Mouse (Mus musculus) splenic B cell, adult 2 months (primary cell): Measurements from ENCODE around the gene Ptpn21.
A peak's percentile ranks its signal among the peaks of the same experiment; 100 is the strongest.

Experiments used
- DNase-seq: peaks from one replicate; pipeline ENCODE4 v3.0.0-alpha.2; 2011; ENCODE audit warnings: low read depth, low spot score
- H3K27me3 ChIP-seq: 2 replicates; pipeline ENCODE4 v1.6.1; 2012; ENCODE audit warnings: mild to moderate bottlenecking, low read length, moderate library complexity, mixed read lengths; ENCODE audit not compliant: control insufficient read depth, poor library complexity, insufficient read depth, severe bottlenecking
- H3K36me3 ChIP-seq: 2 replicates; pipeline ENCODE4 v1.6.1; 2012; ENCODE audit warnings: mild to moderate bottlenecking, low read length, moderate library complexity, mixed read lengths; ENCODE audit not compliant: control insufficient read depth, poor library complexity, insufficient read depth, severe bottlenecking

Ptpn21 gene

DNA sequence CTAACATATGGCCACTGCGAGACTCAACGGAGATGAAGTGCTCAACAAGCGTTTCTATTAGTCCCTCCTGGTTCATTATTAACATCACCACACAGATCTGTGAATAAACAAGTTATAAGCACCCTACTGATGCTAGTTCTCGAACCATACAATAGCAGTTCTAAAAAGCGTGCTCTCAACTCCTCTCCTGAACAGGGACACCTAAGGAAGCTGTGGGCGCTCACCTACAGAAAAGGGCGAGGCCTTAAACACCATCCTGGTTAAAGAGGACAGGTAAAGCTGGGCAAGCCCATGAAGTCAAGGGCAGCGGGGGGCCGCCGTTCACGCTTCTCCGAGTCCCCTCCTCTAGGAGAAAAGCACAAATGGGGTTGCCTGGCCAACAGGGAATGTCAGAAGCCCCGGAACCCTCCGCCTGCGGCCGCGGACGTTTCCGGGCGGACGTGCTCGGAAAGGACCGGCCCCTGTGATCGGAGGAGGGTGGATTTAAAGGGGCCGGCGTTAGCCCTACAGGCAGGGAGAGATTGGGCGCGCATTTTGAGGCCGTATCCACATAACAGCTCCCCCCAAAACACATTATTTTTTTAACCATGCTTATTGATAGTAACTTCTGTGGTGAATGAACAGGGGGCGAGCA lies 2.8 kb downstream of the Ptpn21 start:
- no peaks in the 10 kb centered on the region for H3K27me3 ChIP-seq
- DNase-seq: peak; percentile 79
- no peaks in the 10 kb centered on the region for H3K36me3 ChIP-seq

DNA sequence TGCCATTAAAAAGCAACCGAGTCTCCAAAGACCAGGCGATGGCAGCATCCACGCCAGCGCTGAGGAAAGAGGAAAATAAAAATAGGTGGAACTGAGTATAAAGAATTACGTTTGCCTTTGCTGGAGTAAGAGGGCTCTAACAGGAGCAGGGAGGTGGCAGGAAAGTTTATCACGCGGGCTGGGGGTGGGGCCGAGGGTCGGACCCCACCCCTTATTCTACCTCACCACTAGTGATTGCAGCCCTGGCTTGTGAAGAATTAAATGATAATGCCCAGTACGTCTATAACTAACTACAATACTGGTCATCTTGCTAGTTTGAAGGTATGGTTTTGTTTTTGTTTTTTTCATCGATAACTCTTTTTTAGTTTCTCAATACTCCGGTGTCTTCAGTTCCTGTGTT lies 3.4 kb downstream of the Ptpn21 start:
- H3K36me3 ChIP-seq: no peaks in the 10 kb centered on the region
- no peak for DNase-seq
- no peaks in the 10 kb centered on the region for H3K27me3 ChIP-seq

DNA sequence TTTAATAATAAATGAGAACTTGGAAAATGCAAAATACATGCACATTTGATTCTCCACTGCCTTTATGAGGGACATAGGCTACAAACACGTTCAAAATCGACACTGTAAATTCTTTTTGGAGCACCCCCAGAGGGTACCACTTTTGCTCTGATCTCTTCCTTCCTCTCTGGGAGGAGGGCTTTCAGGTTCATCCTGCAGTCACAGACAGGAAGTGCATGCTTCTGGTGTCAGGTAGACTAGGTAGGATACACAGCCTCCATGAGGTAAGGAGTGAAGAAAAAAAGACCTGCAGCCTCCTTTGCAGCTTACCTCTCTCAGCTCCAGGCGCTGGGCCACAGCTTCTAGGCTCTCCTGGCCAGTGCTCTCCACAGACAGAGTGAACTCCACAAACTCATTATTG lies 4.0 kb downstream of the Ptpn21 start:
- H3K27me3 ChIP-seq: no peaks in the 10 kb centered on the region
- DNase-seq: no peak
- H3K36me3 ChIP-seq: no peaks in the 10 kb centered on the region

DNA sequence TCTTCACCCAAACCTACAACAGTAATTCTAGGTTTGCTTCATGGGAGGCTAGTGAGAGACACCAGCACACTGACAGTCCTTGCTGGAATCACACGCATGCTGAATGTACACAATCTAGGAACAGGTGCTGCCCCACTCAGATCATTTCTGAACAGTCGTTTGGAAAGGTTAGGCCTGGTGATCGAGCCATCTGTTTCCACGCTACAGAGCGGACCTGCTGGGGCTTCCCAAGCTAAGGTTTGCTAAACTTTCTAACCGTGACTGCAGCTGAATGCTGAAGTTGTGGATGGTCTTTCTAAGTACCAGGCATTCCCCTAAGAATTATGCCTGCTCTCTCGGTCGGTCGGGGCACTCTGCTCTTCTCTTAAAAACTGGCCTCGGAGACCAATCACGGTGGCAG lies 6.5 kb downstream of the Ptpn21 start:
- H3K27me3 ChIP-seq: no peaks in the 10 kb centered on the region
- no peak for DNase-seq
- no peaks in the 10 kb centered on the region for H3K36me3 ChIP-seq

DNA sequence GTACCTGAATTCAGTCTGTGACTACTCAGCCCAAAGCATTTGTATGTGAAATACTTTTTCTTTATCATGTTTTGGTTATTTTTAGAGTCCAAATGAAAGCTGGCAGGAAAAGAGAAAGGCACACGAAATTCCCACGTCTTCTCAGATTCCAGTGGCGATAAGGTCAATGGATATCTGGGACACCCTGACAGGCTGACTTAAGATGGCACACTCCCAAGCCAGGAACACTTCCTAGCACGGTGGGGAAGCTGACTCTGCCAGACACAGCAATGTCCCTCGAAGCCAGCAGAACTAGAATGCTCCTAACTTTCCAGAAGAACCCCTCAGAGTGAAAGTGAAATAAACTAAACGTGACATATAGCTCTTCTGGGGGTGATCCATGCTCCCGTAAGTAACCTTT lies 10.0 kb downstream of the Ptpn21 start:
- no peak for DNase-seq
- Histone ChIP-seq H3K27me3 (no peaks in the 10 kb centered on the region), H3K36me3 (no peaks in the 10 kb centered on the region)

DNA sequence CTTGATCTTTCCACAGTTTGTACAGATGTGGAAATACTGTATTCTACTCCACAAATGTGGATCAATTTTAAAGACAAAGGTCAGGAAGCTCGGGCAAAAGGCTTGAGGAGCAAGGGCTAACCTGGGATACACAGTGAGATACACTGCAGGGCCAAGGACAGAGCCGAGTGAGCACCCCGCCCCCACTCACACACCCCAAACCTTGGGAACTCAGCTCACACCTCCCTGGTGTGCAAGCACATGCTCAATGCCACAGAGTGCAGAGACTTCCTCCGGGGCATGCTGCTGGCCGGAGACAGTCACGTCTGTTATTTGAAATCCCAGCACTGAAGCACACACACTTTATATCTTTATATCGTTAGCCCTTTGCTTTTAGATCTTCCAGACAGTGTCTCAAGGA lies 11.1 kb downstream of the Ptpn21 start:
- Histone ChIP-seq H3K27me3 (no peaks in the 10 kb centered on the region), H3K36me3 (no peaks in the 10 kb centered on the region)
- no peak for DNase-seq

DNA sequence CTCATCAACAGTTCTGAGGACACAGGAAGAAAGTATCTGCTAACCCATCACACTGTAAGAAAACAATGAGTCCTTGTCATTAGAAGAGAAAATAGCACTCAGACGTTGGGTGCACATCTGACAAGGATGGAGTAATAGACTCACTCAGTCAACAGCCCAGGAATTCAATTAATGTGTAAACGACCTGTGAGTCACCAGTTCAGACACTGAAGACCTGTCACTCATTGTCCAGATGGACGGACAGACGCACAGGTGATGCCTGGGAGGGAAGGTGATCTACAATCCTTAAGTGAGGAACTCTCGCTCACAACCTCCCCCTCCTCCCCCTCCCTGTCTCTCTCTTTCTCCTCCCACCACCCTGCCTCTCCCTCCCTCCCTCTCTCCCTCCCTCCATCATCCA lies 12.2 kb downstream of the Ptpn21 start:
- DNase-seq: no peak
- H3K27me3 ChIP-seq: 0 out of 2 replicates have a peak, but pooled peaks cover 1% of the 10 kb centered on the region
- H3K36me3 ChIP-seq: no peaks in the 10 kb centered on the region

DNA sequence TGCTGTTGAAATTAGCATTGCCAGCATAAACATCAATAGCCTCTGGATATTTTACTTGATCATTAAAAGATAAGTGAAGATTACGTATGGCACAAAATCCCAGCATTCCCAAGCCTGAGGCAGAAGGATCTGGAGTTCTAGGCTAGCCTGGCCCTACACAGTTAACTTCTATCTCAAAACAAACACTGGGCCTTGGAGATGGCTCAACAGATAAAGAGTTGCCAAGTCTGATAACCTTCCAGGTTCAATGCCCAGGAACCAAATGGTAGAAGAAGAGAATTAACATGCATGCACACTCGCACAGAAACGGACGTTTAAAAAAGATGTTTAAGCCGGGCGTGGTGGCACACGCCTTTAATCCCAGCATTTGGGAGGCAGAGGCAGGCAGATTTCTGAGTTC lies 13.0 kb downstream of the Ptpn21 start:
- no peak for DNase-seq
- Histone ChIP-seq H3K36me3 (no peaks in the 10 kb centered on the region), H3K27me3 (0 out of 2 replicates have a peak, but pooled peaks cover 1% of the 10 kb centered on the region)

DNA sequence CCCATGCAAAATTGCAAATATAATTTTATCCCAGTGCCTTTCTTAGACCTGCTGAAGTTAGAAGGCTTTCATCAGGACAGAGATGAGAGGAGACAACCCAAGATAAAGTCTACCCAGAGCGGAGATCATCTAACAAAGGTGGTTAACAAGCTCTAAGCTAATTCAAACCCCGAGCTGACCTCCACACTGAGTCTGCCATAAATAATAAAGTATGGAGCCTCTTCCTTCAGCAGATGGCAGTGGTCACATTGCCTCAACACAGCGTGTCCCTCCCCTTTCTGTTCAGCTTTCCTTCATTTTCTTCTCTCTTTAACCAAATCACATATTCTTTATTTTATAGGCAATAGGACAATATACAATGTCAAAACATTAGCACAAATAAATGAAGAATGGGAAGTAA lies 16.2 kb downstream of the Ptpn21 start:
- Histone ChIP-seq H3K27me3 (0 out of 2 replicates have a peak, but pooled peaks cover 1% of the 10 kb centered on the region), H3K36me3 (no peaks in the 10 kb centered on the region)
- DNase-seq: no peak

DNA sequence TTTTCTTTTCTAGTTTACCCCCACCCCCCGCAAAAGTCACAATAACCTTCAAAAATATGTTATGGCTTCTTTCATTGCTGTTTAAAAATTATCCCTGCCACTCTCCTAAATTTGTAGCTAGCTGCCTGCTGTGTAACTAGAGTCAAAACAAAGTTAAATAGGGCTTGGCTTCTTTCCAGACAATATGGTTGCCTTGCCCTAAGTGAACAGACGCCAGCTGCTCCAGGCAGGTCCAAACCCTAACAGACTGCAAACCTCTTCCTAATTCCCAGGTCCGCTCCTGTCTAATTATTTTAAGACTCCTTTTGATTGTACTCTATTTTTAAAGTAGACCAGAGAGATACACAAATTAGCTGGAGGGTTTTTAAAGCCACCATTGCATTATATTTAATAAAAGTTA lies 16.6 kb downstream of the Ptpn21 start:
- Histone ChIP-seq H3K36me3 (no peaks in the 10 kb centered on the region), H3K27me3 (0 out of 2 replicates have a peak, but pooled peaks cover 1% of the 10 kb centered on the region)
- no peak for DNase-seq

DNA sequence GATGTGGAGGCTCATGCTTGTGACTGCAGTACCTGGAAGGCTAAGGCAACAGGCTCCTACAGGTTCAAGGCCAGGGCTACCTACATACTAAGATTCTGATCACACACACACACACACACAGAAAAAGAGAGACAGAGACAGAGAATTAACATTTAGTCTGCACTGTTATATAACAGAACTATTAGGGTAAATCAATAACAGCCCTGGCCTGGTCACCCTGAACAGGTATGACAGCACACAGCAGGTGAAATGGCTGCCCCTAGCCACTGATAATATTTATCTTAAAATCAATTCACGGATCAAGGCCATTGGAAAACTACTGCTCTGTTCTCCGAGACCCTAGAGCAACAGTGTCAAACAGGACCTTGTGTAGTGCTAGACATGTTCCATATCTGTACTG lies 21.1 kb downstream of the Ptpn21 start:
- Histone ChIP-seq H3K27me3 (0 out of 2 replicates have a peak, but pooled peaks cover 1% of the 10 kb centered on the region), H3K36me3 (no peaks in the 10 kb centered on the region)
- no peak for DNase-seq

DNA sequence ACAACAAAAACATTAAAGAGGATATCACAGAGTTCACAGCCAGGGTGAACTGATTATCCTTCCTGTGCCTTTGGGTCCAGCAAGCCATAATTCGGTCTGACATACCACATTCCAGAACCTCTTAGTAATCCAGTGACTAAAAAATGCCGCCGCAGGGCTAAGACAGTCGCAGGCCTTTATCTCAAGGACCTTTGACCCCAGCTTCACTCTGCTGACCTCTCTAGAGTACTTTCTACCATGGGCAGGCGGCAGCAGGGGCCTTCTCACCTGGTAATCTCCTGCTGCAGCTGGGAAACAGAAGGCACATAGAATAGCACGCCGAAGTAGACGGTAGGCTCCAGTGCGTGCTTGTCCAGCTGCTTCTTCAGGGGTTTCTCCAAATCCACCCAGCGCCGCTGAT lies 22.4 kb downstream of the Ptpn21 start:
- H3K36me3 ChIP-seq: no peaks in the 10 kb centered on the region
- no peaks in the 10 kb centered on the region for H3K27me3 ChIP-seq
- DNase-seq: no peak

DNA sequence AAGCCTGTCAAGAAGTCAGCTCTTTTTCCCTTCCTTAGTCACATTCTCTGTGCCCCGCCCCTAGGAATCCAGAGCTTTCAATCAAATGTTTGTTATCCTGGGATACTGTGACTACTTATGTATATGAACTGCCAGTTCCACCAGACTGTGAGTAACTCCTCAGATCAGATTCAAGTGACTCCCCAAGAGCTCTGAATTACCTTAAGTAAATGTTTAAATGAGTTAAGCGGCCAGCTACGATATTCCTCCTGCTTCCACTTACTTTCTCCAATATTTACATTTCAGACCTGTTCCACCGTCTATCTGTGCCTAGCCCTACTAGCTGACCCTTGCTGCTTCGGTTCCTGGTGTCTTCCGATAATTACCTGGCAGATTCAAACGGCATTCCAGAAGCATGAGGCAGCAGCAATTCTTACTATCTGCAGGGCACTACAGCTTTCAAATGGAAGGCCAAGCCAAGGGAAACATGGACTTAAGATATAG lies 23.5 kb downstream of the Ptpn21 start:
- H3K36me3 ChIP-seq: no peaks in the 10 kb centered on the region
- H3K27me3 ChIP-seq: no peaks in the 10 kb centered on the region
- no peak for DNase-seq

DNA sequence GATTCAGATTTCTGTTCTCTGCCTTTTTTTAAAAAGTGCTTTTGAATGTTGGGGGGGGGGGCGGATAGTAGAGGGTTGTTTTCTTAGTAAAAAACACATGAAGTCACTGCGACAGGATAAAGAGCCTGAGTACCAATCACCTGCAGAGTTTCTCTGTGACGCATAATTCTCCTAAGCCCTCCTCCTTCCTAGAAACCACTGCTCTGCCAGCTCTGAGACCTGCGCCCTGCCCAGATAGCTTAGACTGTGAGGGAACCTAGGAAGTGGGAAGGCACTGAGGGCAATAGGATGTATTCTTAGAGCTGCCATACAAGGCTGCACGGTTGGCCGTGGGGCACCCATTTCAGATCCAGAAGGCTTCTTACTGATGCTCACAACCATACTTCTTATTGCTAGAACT lies 24.4 kb downstream of the Ptpn21 start:
- DNase-seq: no peak

DNA sequence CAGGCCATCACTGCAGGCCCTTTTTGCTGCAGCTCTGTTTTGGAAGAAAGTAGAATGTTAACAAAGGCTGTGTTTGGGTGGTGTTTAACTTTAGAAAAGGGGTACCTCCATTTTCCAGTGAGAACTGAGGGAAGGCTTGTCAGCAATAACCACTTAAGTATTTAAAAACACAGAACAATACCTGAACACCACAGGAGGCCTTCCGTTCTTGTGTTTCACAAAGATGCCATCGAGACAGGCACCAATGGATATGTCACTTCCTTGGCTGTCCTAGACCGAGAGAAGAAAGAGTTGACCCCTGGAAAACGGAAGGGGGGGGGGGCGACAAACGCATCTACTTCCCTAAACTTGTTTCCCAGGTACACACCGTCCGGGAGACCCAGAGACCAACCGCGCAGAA lies 33.2 kb downstream of the Ptpn21 start:
- 0 out of 2 replicates have a peak, but pooled peaks cover 2% of the 10 kb centered on the region for H3K36me3 ChIP-seq
- no peak for DNase-seq
- H3K27me3 ChIP-seq: no peaks in the 10 kb centered on the region

More for the DNA sequence above, 24.4 kb downstream of the Ptpn21 start:
- Histone ChIP-seq H3K27me3 (no peaks in the 10 kb centered on the region), H3K36me3 (no peaks in the 10 kb centered on the region)

DNA sequence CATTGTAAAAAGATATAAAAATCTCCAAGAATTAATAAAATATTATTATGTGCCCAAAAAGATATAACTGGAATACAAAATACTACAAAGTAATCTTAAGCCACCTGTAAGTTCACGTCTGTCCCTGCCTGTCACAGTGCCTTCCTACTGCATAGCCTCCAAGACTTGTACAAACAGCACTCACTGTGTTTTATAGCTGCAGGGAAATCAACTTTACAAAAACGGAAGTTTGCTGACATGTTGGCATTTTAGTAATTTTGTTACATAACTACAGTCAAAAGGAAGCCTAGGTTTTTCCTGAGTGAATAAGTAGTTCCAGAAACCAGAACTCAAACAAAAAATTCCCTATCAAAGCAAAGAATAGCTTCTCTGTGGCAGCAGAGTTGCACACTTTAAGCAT lies 33.7 kb downstream of the Ptpn21 start:
- Histone ChIP-seq H3K27me3 (no peaks in the 10 kb centered on the region), H3K36me3 (0 out of 2 replicates have a peak, but pooled peaks cover 2% of the 10 kb centered on the region)
- no peak for DNase-seq
